Mouse (Mus musculus) intestine, embryonic 15.5 days (tissue): ENCODE data around the gene Iqcf1. TPM values are rescaled to one million over a fixed set of nuclear protein-coding genes. Genes with fewer than 3 reads are reported as not detected.

ENCODE experiments used
- ATAC-seq: fragments of 200-750 bp; cut with Nextera tagmentation; 2 replicates; pipeline ENCODE4 v1.8.0; 2017; ENCODE audit warnings: moderate TSS enrichment, moderate library complexity
- H3K27ac ChIP-seq: fragments of 300-500 bp; sonication (generic); 2 replicates; pipeline ENCODE4 v1.5.1; 2015; ENCODE audit warnings: mild to moderate bottlenecking, inconsistent platforms
- H3K27me3 ChIP-seq: fragments of 300-500 bp; sonication (generic); replicated peaks from 2 replicates; pipeline ENCODE4 v1.6.1; 2015; ENCODE audit warnings: inconsistent platforms
- H3K36me3 ChIP-seq: fragments of 300-500 bp; sonication (generic); 2 replicates; pipeline ENCODE4 v1.6.1; 2015; ENCODE audit warnings: inconsistent platforms
- H3K4me1 ChIP-seq: fragments of 300-500 bp; sonication (generic); replicated peaks from 2 replicates; pipeline ENCODE4 v1.6.1; 2015; ENCODE audit warnings: inconsistent platforms
- H3K4me2 ChIP-seq: fragments of 300-500 bp; sonication (generic); replicated peaks from 2 replicates; pipeline ENCODE4 v1.6.1; 2015; ENCODE audit warnings: mild to moderate bottlenecking, inconsistent platforms
- H3K4me3 ChIP-seq: fragments of 300-500 bp; sonication (generic); replicated peaks from 2 replicates; pipeline ENCODE4 v1.5.1; 2015; ENCODE audit warnings: inconsistent platforms
- H3K9ac ChIP-seq: fragments of 300-500 bp; sonication (generic); 2 replicates; pipeline ENCODE4 v1.6.1; 2015; ENCODE audit warnings: inconsistent platforms
- H3K9me3 ChIP-seq: fragments of 300-500 bp; sonication (generic); 2 replicates; pipeline ENCODE4 v1.6.1; 2016; ENCODE audit warnings: inconsistent platforms
- WGBS: fragments of 180-500 bp; shearing (Covaris S2); methylation state at CpG from one replicate; pipeline ENCODE4 v1.1.7; 2015; 5-methylcytosine and 5-hydroxymethylcytosine counted together
- polyA plus RNA-seq: library from polyadenylated mRNA; unstranded; fragments of >200 nt; fragmentation: Nextera tagmentation; extraction: Ambion mirVana; gene quantifications from 2 replicates; pipeline ENCODE4 v1.2.1, GENCODE M21; 2015

The Iqcf1 gene
- polyA plus RNA-seq, 1 experiment from 2014 or later, result not detected

DNA sequence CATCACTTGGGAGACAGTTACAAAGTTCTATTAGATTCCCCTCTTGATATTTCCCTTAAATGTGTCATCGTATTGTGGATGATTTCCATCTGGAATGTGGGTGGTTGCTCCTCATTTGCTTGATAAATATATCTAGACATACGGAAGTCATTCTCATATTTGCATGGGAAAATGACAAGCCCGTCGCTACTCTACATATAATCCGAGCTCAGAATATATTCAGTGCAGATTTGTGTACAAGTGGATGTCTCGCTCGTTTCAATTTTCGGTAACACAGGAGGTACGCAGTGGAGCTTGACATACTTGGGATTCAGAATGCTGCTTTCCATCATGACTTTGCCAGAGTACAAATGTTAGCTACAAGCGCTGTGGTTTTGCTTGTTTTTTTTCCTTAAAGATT, 9.6 kb downstream of the Iqcf1 start:
- 91% methylated on average over 10 of the region's 10 CpGs for WGBS
- no peak for ATAC-seq

DNA sequence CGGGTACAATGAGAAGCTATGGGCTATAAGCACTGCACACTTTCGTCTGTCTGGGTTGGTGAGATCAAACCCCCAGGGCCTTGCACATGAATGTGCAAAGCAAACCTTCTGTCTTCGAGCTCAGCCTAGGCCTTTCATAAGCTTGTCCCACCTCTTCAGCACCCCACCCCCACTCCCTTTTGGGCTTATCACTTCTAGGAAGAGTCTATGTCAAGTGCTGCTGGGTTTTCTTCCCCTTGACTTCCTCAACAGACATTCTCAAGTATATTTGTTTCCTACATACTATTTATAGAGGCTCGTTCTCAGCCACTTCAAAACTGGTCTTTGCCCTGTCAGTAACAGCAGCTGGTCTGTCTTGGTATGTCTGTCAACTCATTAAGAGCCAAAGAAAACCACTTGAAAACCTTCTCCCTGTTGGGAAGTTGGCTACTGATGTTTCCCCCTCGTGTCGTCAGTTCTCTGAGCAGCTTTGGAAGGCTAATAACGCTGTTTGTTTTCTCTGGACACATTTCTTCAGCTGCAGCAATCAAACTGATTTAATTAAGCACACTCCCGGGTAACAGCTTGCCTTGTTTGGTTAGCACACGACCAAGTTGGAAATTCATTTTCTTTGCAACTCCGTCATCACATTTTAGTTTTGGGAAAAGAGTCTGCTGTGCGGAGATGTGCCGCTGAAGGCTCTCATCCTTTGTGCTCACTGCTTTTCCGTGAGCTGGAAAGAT, 13.1 kb downstream of the Iqcf1 start:
- Histone ChIP-seq H3K9ac (no peak overlapping the region), H3K27ac (no peak overlapping the region), H3K9me3 (no peaks in the 10 kb centered on the region), H3K27me3 (no peaks in the 10 kb centered on the region), H3K4me1 (no peaks in the 10 kb centered on the region), H3K4me3 (no peak overlapping the region), H3K4me2 (no peak overlapping the region), H3K36me3 (no peaks in the 10 kb centered on the region)
- no peak for ATAC-seq
- 56% methylated on average over 13 of the region's 13 CpGs for WGBS

More for the DNA sequence above, 9.6 kb downstream of the Iqcf1 start:
- no peaks in the 10 kb centered on the region for H3K36me3 ChIP-seq
- no peak overlapping the region for H3K27ac ChIP-seq
- H3K9me3 ChIP-seq, result no peaks in the 10 kb centered on the region
- no peaks in the 10 kb centered on the region for H3K4me1 ChIP-seq
- H3K4me3 ChIP-seq, result no peak overlapping the region
- no peak overlapping the region for H3K9ac ChIP-seq
- no peaks in the 10 kb centered on the region for H3K27me3 ChIP-seq
- no peak overlapping the region for H3K4me2 ChIP-seq

GRCm38 (mm10) chr9:106513566-106513965, 13.8 kb downstream of the Iqcf1 start:
- no peak overlapping the region for H3K27ac ChIP-seq
- ATAC-seq, result no peak
- H3K9me3 ChIP-seq, result no peaks in the 10 kb centered on the region
- H3K4me3 ChIP-seq, result no peak overlapping the region
- 81% methylated on average over 6 of the region's 6 CpGs for WGBS
- no peaks in the 10 kb centered on the region for H3K4me1 ChIP-seq
- no peaks in the 10 kb centered on the region for H3K36me3 ChIP-seq
- no peak overlapping the region for H3K4me2 ChIP-seq
- no peak overlapping the region for H3K9ac ChIP-seq
- H3K27me3 ChIP-seq, result no peaks in the 10 kb centered on the region

GRCm38 (mm10) chr9:106514273-106514672, 14.5 kb downstream of the Iqcf1 start, which contains the start of gene Iqcf5:
Gene Iqcf5, plus strand, starts transcription at chr9:106514573.
- H3K4me2 ChIP-seq, result no peak within 1 kb of the TSS
- H3K27me3 ChIP-seq, result no peaks in the 10 kb centered on the region
- no peaks in the 10 kb centered on the region for H3K4me1 ChIP-seq
- no peaks in the 10 kb centered on the region for H3K9me3 ChIP-seq
- H3K4me3 ChIP-seq, result no peak within 1 kb of the TSS
- WGBS, result 87% methylated on average over 4 of the region's 4 CpGs
- H3K9ac ChIP-seq, result no peak within 1 kb of the TSS
- no peak within 1 kb of the TSS for H3K27ac ChIP-seq
- no peak for ATAC-seq
- H3K36me3 ChIP-seq, result no peaks in the 10 kb centered on the region

DNA sequence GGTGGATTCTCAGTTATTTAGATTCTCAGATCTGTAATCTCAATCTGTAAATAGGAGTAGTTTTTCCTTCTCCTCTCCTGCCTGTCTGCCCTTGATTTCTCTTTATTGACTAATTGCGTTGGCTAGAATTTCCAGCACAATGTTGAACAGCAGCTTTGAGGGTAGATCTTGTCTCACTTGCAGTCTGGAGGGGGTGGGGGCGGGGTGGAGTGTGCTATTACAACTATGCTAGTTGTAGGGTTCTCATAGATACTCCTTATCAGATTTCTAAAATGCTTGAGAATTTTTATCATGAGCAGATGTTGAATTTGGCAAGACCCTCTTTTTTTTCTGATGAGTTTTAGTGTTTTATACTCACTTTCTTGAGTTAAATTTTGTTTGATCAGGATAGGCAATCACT, 19.7 kb downstream of the Iqcf1 start:
- no peak overlapping the region for H3K27ac ChIP-seq
- no peak overlapping the region for H3K4me2 ChIP-seq
- H3K4me1 ChIP-seq, result no peaks in the 10 kb centered on the region
- no peak overlapping the region for H3K9ac ChIP-seq
- 59% methylated on average over 2 of the region's 2 CpGs for WGBS
- H3K4me3 ChIP-seq, result no peak overlapping the region
- H3K9me3 ChIP-seq, result no peaks in the 10 kb centered on the region
- no peaks in the 10 kb centered on the region for H3K27me3 ChIP-seq
- ATAC-seq, result no peak
- H3K36me3 ChIP-seq, result no peaks in the 10 kb centered on the region

DNA sequence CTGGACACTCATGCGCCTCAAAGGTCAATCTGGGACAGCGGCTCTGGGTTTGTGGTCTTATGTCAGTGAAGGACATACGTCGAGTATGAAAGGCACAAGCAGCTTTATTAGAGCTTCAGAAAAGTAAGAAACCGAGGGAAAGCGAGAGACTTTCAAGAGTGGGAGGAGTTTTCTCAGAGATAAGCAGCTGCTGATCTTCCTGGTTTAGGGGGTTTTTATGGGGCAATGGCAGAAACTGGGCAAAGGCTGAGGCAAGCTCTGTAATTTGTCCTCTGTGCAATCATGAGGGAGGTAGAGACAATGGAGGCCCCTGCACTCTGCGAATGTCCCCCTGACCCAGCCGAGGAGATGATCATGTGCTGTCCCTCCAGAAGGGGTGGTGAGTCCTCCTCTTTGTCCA, 20.1 kb downstream of the Iqcf1 start:
- H3K36me3 ChIP-seq, result no peaks in the 10 kb centered on the region

GRCm38 (mm10) chr9:106531833-106532232, 32.1 kb downstream of the Iqcf1 start:
- WGBS, result 24% methylated on average over 3 of the region's 3 CpGs
- Histone ChIP-seq H3K4me3 (no peak overlapping the region), H3K4me1 (no peaks in the 10 kb centered on the region), H3K9ac (no peak overlapping the region), H3K4me2 (no peak overlapping the region), H3K27ac (no peak overlapping the region), H3K27me3 (no peaks in the 10 kb centered on the region), H3K36me3 (no peaks in the 10 kb centered on the region), H3K9me3 (no peaks in the 10 kb centered on the region)
- ATAC-seq, result no peak

More for the DNA sequence above, 20.1 kb downstream of the Iqcf1 start:
- no peaks in the 10 kb centered on the region for H3K4me1 ChIP-seq
- 61% methylated on average over 8 of the region's 8 CpGs for WGBS
- no peaks in the 10 kb centered on the region for H3K9me3 ChIP-seq
- H3K9ac ChIP-seq, result no peak overlapping the region
- H3K27ac ChIP-seq, result no peak overlapping the region
- H3K4me2 ChIP-seq, result no peak overlapping the region
- no peaks in the 10 kb centered on the region for H3K27me3 ChIP-seq
- no peak for ATAC-seq
- H3K4me3 ChIP-seq, result no peak overlapping the region

GRCm38 (mm10) chr9:106534296-106534695, 34.5 kb downstream of the Iqcf1 start:
- no peak for ATAC-seq
- Histone ChIP-seq H3K27ac (no peak overlapping the region), H3K27me3 (no peaks in the 10 kb centered on the region), H3K4me3 (no peak overlapping the region), H3K36me3 (no peaks in the 10 kb centered on the region), H3K9me3 (no peaks in the 10 kb centered on the region), H3K4me2 (no peak overlapping the region), H3K4me1 (no peaks in the 10 kb centered on the region), H3K9ac (no peak overlapping the region)
- WGBS, result 93% methylated on average over 7 of the region's 7 CpGs

DNA sequence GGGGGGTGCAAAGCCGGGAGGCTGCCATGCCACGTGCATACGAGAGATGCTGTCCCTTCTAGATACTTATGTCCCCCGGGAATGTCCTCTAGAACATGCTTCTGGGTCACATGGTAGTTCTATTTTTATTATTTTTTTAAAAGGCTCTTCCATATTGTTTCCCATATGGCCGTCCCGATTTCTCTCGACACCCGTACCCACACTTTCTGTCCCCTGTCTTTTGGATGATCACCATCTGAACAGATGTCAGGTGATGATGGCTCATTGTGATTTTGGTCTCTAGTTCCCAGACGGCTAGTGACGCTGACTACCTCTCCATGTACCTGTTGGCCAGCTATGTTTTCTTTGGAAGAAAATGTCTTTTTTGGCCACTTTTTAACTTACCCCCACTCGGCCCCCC, 35.2 kb downstream of the Iqcf1 start:
- Histone ChIP-seq H3K36me3 (no peaks in the 10 kb centered on the region), H3K4me2 (no peak overlapping the region), H3K4me3 (no peak overlapping the region), H3K27me3 (no peaks in the 10 kb centered on the region), H3K4me1 (no peaks in the 10 kb centered on the region), H3K9me3 (no peaks in the 10 kb centered on the region), H3K27ac (no peak overlapping the region), H3K9ac (no peak overlapping the region)
- WGBS, result 89% methylated on average over 11 of the region's 11 CpGs
- no peak for ATAC-seq

Other genes with a start within 250 kb of the Iqcf1 start
- 25.9 and 28.2 TPM in 2 replicates for gene Poc1a, start 218.9 kb upstream of the Iqcf1 start, polyA plus RNA-seq
- 10.0 and 10.3 TPM in 2 replicates for gene Dusp7, start 131.3 kb upstream of the Iqcf1 start, polyA plus RNA-seq
- gene Rpl29, start 70.5 kb upstream of the Iqcf1 start, polyA plus RNA-seq, result 981 and 1,002 TPM in 2 replicates
- gene Acy1, start 61.6 kb upstream of the Iqcf1 start, polyA plus RNA-seq, result 47.7 and 48.7 TPM in 2 replicates
- 25.4 and 31.8 TPM in 2 replicates for gene Abhd14b, start 52.5 kb upstream of the Iqcf1 start, polyA plus RNA-seq
- 49.1 and 51.0 TPM in 2 replicates for gene Abhd14a, start 52.3 kb upstream of the Iqcf1 start, polyA plus RNA-seq
- 43.7 and 49.5 TPM in 2 replicates for gene Pcbp4, start 46.7 kb upstream of the Iqcf1 start, polyA plus RNA-seq
- gene Gpr62, start 34.0 kb upstream of the Iqcf1 start, polyA plus RNA-seq, result 0.20 and 0.45 TPM in 2 replicates
- gene Rrp9, start 24.0 kb upstream of the Iqcf1 start, polyA plus RNA-seq, result 49.9 and 50.0 TPM in 2 replicates
- gene Parp3, start 23.0 kb upstream of the Iqcf1 start, polyA plus RNA-seq, result 2.4 and 2.5 TPM in 2 replicates
- gene Iqcf5, start 14.6 kb downstream of the Iqcf1 start, polyA plus RNA-seq, result not detected in 2 replicates
- gene Iqcf3, start 61.7 kb downstream of the Iqcf1 start, polyA plus RNA-seq, result not detected in 2 replicates
- not detected in 2 replicates for gene Iqcf4, start 71.0 kb downstream of the Iqcf1 start, polyA plus RNA-seq
- gene Iqcf6, start 126.6 kb downstream of the Iqcf1 start, polyA plus RNA-seq, result not detected in 2 replicates
- not detected in 2 replicates for gene Grm2, start 156.1 kb downstream of the Iqcf1 start, polyA plus RNA-seq
- 52.6 and 59.5 TPM in 2 replicates for gene Tex264, start 186.0 kb downstream of the Iqcf1 start, polyA plus RNA-seq